Mouse (Mus musculus): ENCODE measurements around the gene Fgfr2. TPM values are rescaled to one million over a fixed set of nuclear protein-coding genes. Genes with fewer than 3 reads are reported as not detected.

The Fgfr2 gene
- polyA plus RNA-seq, 1 experiment from 2014 or later, result 47.9 TPM

GRCm38 (mm10) chr7:130691931-130692330, 2431.2 kb downstream of the Fgfr2 start:
- Histone ChIP-seq H3K27ac (peak overlapping the region; percentile 98), H3K4me3 (peak overlapping the region; percentile 73), H3K27me3 (no peaks in the 10 kb centered on the region), H3K36me3 (ENCODE audit: poor library complexity, severe bottlenecking) (no peaks in the 10 kb centered on the region), H3K4me1 (peaks cover 45% of the 10 kb centered on the region), H3K4me2 (peak overlapping the region; percentile 76), H3K9me3 (replicated peaks) (no peaks in the 10 kb centered on the region), H3K9ac (peak overlapping the region; percentile 93)
- peak; percentile 2; the same call in 1 of the 2 replicates for ATAC-seq
- WGBS, result 38% methylated on average over 2 of the region's 2 CpGs

GRCm38 (mm10) chr7:130690869-130691268, 2432.3 kb downstream of the Fgfr2 start:
- WGBS, result 82% methylated on average over 6 of the region's 6 CpGs
- H3K9ac ChIP-seq, result no peak overlapping the region
- H3K27ac ChIP-seq, result no peak overlapping the region

GRCm38 (mm10) chr7:130688601-130689000, 2434.5 kb downstream of the Fgfr2 start:
- Histone ChIP-seq H3K27ac (no peak overlapping the region), H3K4me3 (no peak overlapping the region), H3K4me1 (peaks cover 12% of the 10 kb centered on the region), H3K9ac (no peak overlapping the region), H3K27me3 (no peaks in the 10 kb centered on the region), H3K36me3 (ENCODE audit: poor library complexity, severe bottlenecking) (no peaks in the 10 kb centered on the region), H3K4me2 (no peak overlapping the region), H3K9me3 (replicated peaks) (no peaks in the 10 kb centered on the region)
- WGBS, result 71% methylated on average over 4 of the region's 4 CpGs
- ATAC-seq, result no peak

More at GRCm38 (mm10) chr7:130690869-130691268, 2432.3 kb downstream of the Fgfr2 start:
- Histone ChIP-seq H3K9me3 (replicated peaks) (no peaks in the 10 kb centered on the region), H3K4me1 (peaks cover 35% of the 10 kb centered on the region), H3K4me3 (no peak overlapping the region), H3K4me2 (no peak overlapping the region), H3K36me3 (ENCODE audit: poor library complexity, severe bottlenecking) (no peaks in the 10 kb centered on the region), H3K27me3 (no peaks in the 10 kb centered on the region)
- no peak for ATAC-seq

GRCm38 (mm10) chr7:130681798-130682197, 2441.4 kb downstream of the Fgfr2 start:
- Histone ChIP-seq H3K4me2 (no peak overlapping the region), H3K36me3 (ENCODE audit: poor library complexity, severe bottlenecking) (no peaks in the 10 kb centered on the region), H3K27ac (no peak overlapping the region), H3K9ac (no peak overlapping the region), H3K4me1 (peaks cover 14% of the 10 kb centered on the region), H3K27me3 (no peaks in the 10 kb centered on the region), H3K4me3 (no peak overlapping the region), H3K9me3 (replicated peaks) (no peaks in the 10 kb centered on the region)
- 79% methylated on average over 4 of the region's 4 CpGs for WGBS
- no peak for ATAC-seq

- Histone ChIP-seq H3K4me3 (no peak overlapping the region), H3K4me1 (peaks cover 19% of the 10 kb centered on the region), H3K9me3 (replicated peaks) (no peaks in the 10 kb centered on the region), H3K27ac (no peak overlapping the region), H3K27me3 (no peaks in the 10 kb centered on the region), H3K36me3 (ENCODE audit: poor library complexity, severe bottlenecking) (no peaks in the 10 kb centered on the region), H3K4me2 (no peak overlapping the region), H3K9ac (no peak overlapping the region)
- 96% methylated on average over 6 of the region's 6 CpGs for WGBS
- no peak for ATAC-seq
Measured at GRCm38 (mm10) chr7:130678414-130678813, 2444.7 kb downstream of the Fgfr2 start.

- 65% methylated on average over 12 of the region's 12 CpGs for WGBS
- H3K27me3 ChIP-seq, result no peaks in the 10 kb centered on the region
- no peak overlapping the region for H3K4me3 ChIP-seq
- H3K9ac ChIP-seq, result no peak overlapping the region
- peaks cover 20% of the 10 kb centered on the region for H3K4me1 ChIP-seq
- ATAC-seq, result peak; percentile 38; the same call in 1 of the 2 replicates
- H3K4me2 ChIP-seq, result no peak overlapping the region
- H3K9me3 ChIP-seq (replicated peaks), result no peaks in the 10 kb centered on the region
- H3K36me3 ChIP-seq (ENCODE audit: poor library complexity, severe bottlenecking), result no peaks in the 10 kb centered on the region
- H3K27ac ChIP-seq, result peak overlapping the region; percentile 37; the same call in 1 of the 2 replicates
Measured at GRCm38 (mm10) chr7:130677541-130678274, 2445.4 kb downstream of the Fgfr2 start.

- Histone ChIP-seq H3K4me2 (no peak overlapping the region), H3K4me1 (peaks cover 20% of the 10 kb centered on the region), H3K9me3 (replicated peaks) (no peaks in the 10 kb centered on the region), H3K4me3 (no peak overlapping the region), H3K27me3 (no peaks in the 10 kb centered on the region), H3K36me3 (ENCODE audit: poor library complexity, severe bottlenecking) (no peaks in the 10 kb centered on the region), H3K27ac (peak overlapping the region; percentile 37), H3K9ac (no peak overlapping the region)
- ATAC-seq, result peak; percentile 63
- WGBS, result 57% methylated on average over 11 of the region's 11 CpGs
Measured at GRCm38 (mm10) chr7:130676885-130677540, 2446.1 kb downstream of the Fgfr2 start.

- Histone ChIP-seq H3K4me3 (no peak overlapping the region), H3K4me2 (no peak overlapping the region), H3K9ac (no peak overlapping the region), H3K27me3 (no peaks in the 10 kb centered on the region), H3K9me3 (replicated peaks) (no peaks in the 10 kb centered on the region), H3K27ac (no peak overlapping the region), H3K36me3 (ENCODE audit: poor library complexity, severe bottlenecking) (no peaks in the 10 kb centered on the region), H3K4me1 (peaks cover 40% of the 10 kb centered on the region)
- ATAC-seq, result no peak
- 64% methylated on average over 9 of the region's 9 CpGs for WGBS
Measured at GRCm38 (mm10) chr7:130674526-130674925, 2448.6 kb downstream of the Fgfr2 start.

- no peaks in the 10 kb centered on the region for H3K27me3 ChIP-seq
- H3K27ac ChIP-seq, result no peak overlapping the region
- peak; percentile 67 for ATAC-seq
- H3K36me3 ChIP-seq (ENCODE audit: poor library complexity, severe bottlenecking), result no peaks in the 10 kb centered on the region
- WGBS, result 60% methylated on average over 9 of the region's 9 CpGs
- no peaks in the 10 kb centered on the region for H3K9me3 ChIP-seq (replicated peaks)
- no peak overlapping the region for H3K4me2 ChIP-seq
- H3K4me3 ChIP-seq, result no peak overlapping the region
- H3K4me1 ChIP-seq, result peaks cover 51% of the 10 kb centered on the region
- no peak overlapping the region for H3K9ac ChIP-seq
Measured at GRCm38 (mm10) chr7:130673169-130674033, 2449.7 kb downstream of the Fgfr2 start.

GRCm38 (mm10) chr7:130671301-130671700, 2451.8 kb downstream of the Fgfr2 start:
- no peak overlapping the region for H3K4me3 ChIP-seq
- H3K27ac ChIP-seq, result no peak overlapping the region
- no peaks in the 10 kb centered on the region for H3K27me3 ChIP-seq
- WGBS, result 74% methylated on average over 6 of the region's 6 CpGs
- peaks cover 36% of the 10 kb centered on the region for H3K4me1 ChIP-seq
- H3K9ac ChIP-seq, result no peak overlapping the region
- ATAC-seq, result no peak
- H3K9me3 ChIP-seq (replicated peaks), result no peaks in the 10 kb centered on the region
- H3K36me3 ChIP-seq (ENCODE audit: poor library complexity, severe bottlenecking), result no peaks in the 10 kb centered on the region
- H3K4me2 ChIP-seq, result no peak overlapping the region

- Histone ChIP-seq H3K9ac (no peak overlapping the region), H3K27me3 (no peaks in the 10 kb centered on the region), H3K4me1 (peaks cover 36% of the 10 kb centered on the region), H3K36me3 (ENCODE audit: poor library complexity, severe bottlenecking) (no peaks in the 10 kb centered on the region), H3K27ac (peak overlapping the region; percentile 87), H3K4me3 (no peak overlapping the region), H3K9me3 (replicated peaks) (no peaks in the 10 kb centered on the region), H3K4me2 (no peak overlapping the region)
- WGBS, result 73% methylated on average over 4 of the region's 4 CpGs
- no peak for ATAC-seq
Measured at GRCm38 (mm10) chr7:130670358-130670757, 2452.8 kb downstream of the Fgfr2 start.

Measured in forebrain, embryonic 13.5 days (tissue).